9 mouse cellular contexts compared by ENCODE assay signal in the genomic region with DNA sequence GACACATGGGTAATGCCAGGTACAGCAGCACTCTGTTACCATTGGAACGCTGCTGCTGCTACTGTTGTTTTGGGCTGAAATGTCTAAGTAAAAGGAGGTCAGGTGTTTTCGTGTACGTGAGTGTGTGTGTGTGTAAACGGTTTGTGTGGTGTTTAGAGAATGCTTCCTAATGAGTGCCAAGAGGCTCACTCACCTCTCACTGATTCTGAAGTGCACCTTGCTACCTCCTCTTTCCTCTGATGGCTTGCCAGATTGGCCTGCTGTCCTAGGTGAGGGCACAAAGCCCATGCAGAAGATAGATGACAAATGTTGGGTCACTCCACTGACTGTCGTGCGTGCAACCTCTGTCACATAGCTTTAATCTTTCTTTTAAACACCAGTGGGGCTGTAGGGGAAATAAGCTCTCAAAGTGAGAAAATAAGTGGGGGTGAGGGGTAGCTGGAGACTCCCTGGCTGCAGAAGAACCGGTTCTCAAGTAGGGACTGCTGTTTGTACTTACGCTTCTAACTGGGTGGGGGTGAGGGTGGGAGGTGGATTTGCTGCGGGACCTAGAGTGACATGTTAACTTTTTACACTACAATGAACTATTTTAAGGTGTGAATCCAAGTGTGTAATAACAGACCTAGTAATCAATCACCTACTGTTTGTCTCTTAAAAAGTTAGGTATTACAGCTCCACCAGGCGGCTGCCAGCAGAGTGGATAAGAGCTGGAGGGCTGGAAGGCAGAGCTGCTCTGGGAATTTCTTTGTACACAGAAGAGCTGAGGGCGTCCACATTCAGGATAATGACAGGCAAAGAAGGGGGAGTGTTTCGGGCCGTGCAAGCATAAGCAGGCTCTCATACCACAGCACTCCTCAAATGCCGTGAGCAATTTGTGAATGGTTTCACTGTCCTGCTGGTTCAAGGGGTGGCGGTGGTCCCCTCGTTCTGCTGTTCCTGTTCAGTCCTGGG. TPM values are rescaled to one million over a fixed set of nuclear protein-coding genes. Genes with fewer than 3 reads are reported as not detected.
DNase-seq lines count a peak whose midpoint lies in the region; ATAC-seq lines count a peak whose summit lies in the region.
"Had no signal": no experiment of that assay in that cellular context is flagged by ENCODE, and none has a peak within 500 bp of the region (broad histone marks: within the 10 kb centered on the region; RNA-seq: fewer than 3 reads in every experiment).

No protein-coding gene starts in this region.

- WGBS in forebrain, embryonic 11.5 days = 46% methylated on average over 16 of the region's 16 CpGs
- 49% methylated on average over 16 of the region's 16 CpGs for WGBS in kidney, embryonic 15.5 days

- ATAC-seq in forebrain, embryonic 11.5 days (replicated peaks; ENCODE audit: low FRiP score) = 0 out of 2 replicates have a peak, but pooled peaks have one; percentile 27
- ATAC-seq in kidney, embryonic 15.5 days (replicated peaks; ENCODE audit: low FRiP score) = 0 out of 2 replicates have a peak, but pooled peaks have one; percentile 52
- peak; percentile 36 for ATAC-seq in megakaryocyte-erythroid progenitor cell, adult 5-6 weeks (replicated peaks; ENCODE audit: low FRiP score, low TSS enrichment, poor library complexity, severe bottlenecking)

- H3K4me1 ChIP-seq in forebrain, embryonic 11.5 days (replicated peaks; ENCODE audit: control insufficient read depth, insufficient read depth, low read length) = peaks cover 15% of the 10 kb centered on the region; the same call in 1 of the 2 replicates
- peaks cover 47% of the 10 kb centered on the region for H3K4me1 ChIP-seq in kidney, embryonic 15.5 days

- H3K27me3 ChIP-seq in forebrain, embryonic 11.5 days (ENCODE audit: control insufficient read depth, insufficient read depth, low read length) = no peaks in the 10 kb centered on the region
- H3K27me3 ChIP-seq in kidney, embryonic 15.5 days = no peaks in the 10 kb centered on the region

- no peaks in the 10 kb centered on the region for H3K9me3 ChIP-seq in forebrain, embryonic 11.5 days (ENCODE audit: control insufficient read depth, low read length)
- H3K9me3 ChIP-seq in kidney, embryonic 15.5 days (replicated peaks) = no peaks in the 10 kb centered on the region

- no peak overlapping the region for H3K4me3 ChIP-seq in forebrain, embryonic 11.5 days (ENCODE audit: low read depth, low read length)
- no peak overlapping the region for H3K4me3 ChIP-seq in kidney, embryonic 15.5 days (replicated peaks)

- DNase-seq in urinary bladder, postnatal 14 days (ENCODE audit: low spot score) = peak; percentile 24
- no peak for DNase-seq in urinary bladder, adult 2 months (ENCODE audit: low spot score)
- DNase-seq in forebrain, embryonic 11.5 days (ENCODE audit: low spot score) = peak; percentile 59
- DNase-seq in layer of hippocampus, postnatal 10 days (ENCODE audit: low spot score in 2 of 2) = no peak
- no peak for DNase-seq in left cerebral cortex, adult 18-20 months (ENCODE audit: low spot score in 2 of 2)
- no peak for DNase-seq in T-cell, adult 2 months (ENCODE audit: low spot score)

- H3K36me3 ChIP-seq in forebrain, embryonic 11.5 days (ENCODE audit: control insufficient read depth, insufficient read depth, low read length) = no peaks in the 10 kb centered on the region; the same call in 1 of the 2 replicates
- H3K36me3 ChIP-seq in kidney, embryonic 15.5 days = peaks cover 13% of the 10 kb centered on the region

- no peak overlapping the region for H3K27ac ChIP-seq in forebrain, embryonic 11.5 days (ENCODE audit: low read depth, low read length)
- peak overlapping the region; percentile 1; the same call in 1 of the 2 replicates for H3K27ac ChIP-seq in kidney, embryonic 15.5 days

- H3K9ac ChIP-seq in forebrain, embryonic 11.5 days (ENCODE audit: low read length) = no peak overlapping the region
- no peak overlapping the region for H3K9ac ChIP-seq in kidney, embryonic 15.5 days

- H3K4me2 ChIP-seq in forebrain, embryonic 11.5 days (ENCODE audit: low read depth, low read length, severe bottlenecking) = no peak overlapping the region
- no peak overlapping the region for H3K4me2 ChIP-seq in kidney, embryonic 15.5 days

RNA-seq across cellular contexts. Expression of gene Aagab, which starts 10.4 kb away (rescaled TPM):
- polyA plus RNA-seq in urinary bladder, adult 2 months (2012; rRNA removed) = 16.7 and 19.3 TPM in 2 replicates
- 48.3 and 48.4 TPM in 2 replicates for polyA plus RNA-seq in forebrain, embryonic 11.5 days (2014; fragmentation: Nextera tagmentation; extraction: Ambion mirVana)
- polyA plus RNA-seq in kidney, embryonic 15.5 days (2015; fragmentation: Nextera tagmentation; extraction: Ambion mirVana) = 32.7 and 33.3 TPM in 2 replicates
- total RNA-seq in megakaryocyte-erythroid progenitor cell, adult 5-6 weeks (2014; fragmentation: Nextera tagmentation) = 21.4 and 22.3 TPM in 2 replicates
- 18.1 and 40.3 TPM in 2 replicates for total RNA-seq in megakaryocyte-erythroid progenitor cell, adult 5-6 weeks (2017)
- 10 to 100 TPM; 47.9 to 52.6 TPM for total RNA-seq in layer of hippocampus, postnatal 10 days (2021)
- total RNA-seq in left cerebral cortex, adult 18-20 months (2021) = 10 to 100 TPM; 45.0 to 48.9 TPM

RNA-seq across cellular contexts. Expression of gene Iqch, which starts 10.5 kb away (rescaled TPM):
- polyA plus RNA-seq in urinary bladder, adult 2 months (2012; rRNA removed) = 0.03 TPM in 1 of 2 replicates, not detected in the other
- polyA plus RNA-seq in forebrain, embryonic 11.5 days (2014; fragmentation: Nextera tagmentation; extraction: Ambion mirVana) = 0.17 TPM in 1 of 2 replicates, not detected in the other
- polyA plus RNA-seq in kidney, embryonic 15.5 days (2015; fragmentation: Nextera tagmentation; extraction: Ambion mirVana) = 0.04 TPM in 1 of 2 replicates, not detected in the other
- 0.07 TPM in 1 of 2 replicates, not detected in the other for total RNA-seq in megakaryocyte-erythroid progenitor cell, adult 5-6 weeks (2014; fragmentation: Nextera tagmentation)
- not detected in 2 replicates for total RNA-seq in megakaryocyte-erythroid progenitor cell, adult 5-6 weeks (2017)
- under 1 TPM in 1 of 2 experiments, not detected in 1; 0.22 TPM for total RNA-seq in layer of hippocampus, postnatal 10 days (2021)
- not detected for total RNA-seq in left cerebral cortex, adult 18-20 months (2021)
- total RNA-seq: adrenal gland, postnatal 36 days had no signal

Comparison
In these comparisons a context has a peak if more than half of its experiments do, and no peak if none do; other contexts are left out.
1. DNase-seq: peak in urinary bladder, postnatal 14 days (single experiment) and forebrain, embryonic 11.5 days (single experiment); none in urinary bladder, adult 2 months (single experiment), layer of hippocampus, postnatal 10 days (0 of 2), left cerebral cortex, adult 18-20 months (0 of 2) and T-cell, adult 2 months (single experiment).
2. Peak in every context shown above with its lines, with median percentiles within 50 percentile points of each other: ATAC-seq.